ENCODE assay signal across 22 mouse cellular contexts in the genomic region with DNA sequence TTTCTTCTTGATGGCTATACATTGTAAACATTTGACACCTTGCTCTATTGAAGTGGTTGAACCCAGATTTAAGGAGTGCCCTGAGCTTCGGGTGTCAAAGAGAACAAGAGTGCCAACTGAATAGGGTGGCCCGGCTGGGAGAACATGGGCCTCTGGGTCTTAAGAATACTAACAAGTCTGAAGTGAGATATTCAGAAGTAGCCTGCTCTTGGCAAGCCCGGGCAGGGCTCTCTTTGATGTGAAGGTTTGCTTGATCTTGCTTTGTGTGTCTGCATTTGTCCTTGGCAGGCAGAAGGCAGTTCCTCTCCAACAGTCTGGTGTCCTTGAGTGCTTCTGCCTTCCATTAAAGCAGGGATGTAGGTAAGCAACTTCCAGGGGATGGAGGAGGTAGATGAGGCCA.
DNase-seq lines count a peak whose midpoint lies in the region; ATAC-seq and TF ChIP-seq lines count a peak whose summit lies in the region.
"Had no signal": no experiment of that assay in that cellular context is flagged by ENCODE, and none has a peak within 500 bp of the region (broad histone marks: within the 10 kb centered on the region; RNA-seq: fewer than 3 reads in every experiment).

No protein-coding gene starts in this region.

- peaks cover 6% of the 10 kb centered on the region for H3K4me1 ChIP-seq in liver, adult 2 months (ENCODE audit: control insufficient read depth, insufficient read depth, low read length)
- H3K4me1 ChIP-seq in liver, embryonic 11.5 days (replicated peaks; ENCODE audit: control insufficient read depth, insufficient read depth, low read length), result no peaks in the 10 kb centered on the region
- H3K4me1 ChIP-seq in stomach, postnatal 0 days (replicated peaks; ENCODE audit: control insufficient read depth, insufficient read depth), result no peaks in the 10 kb centered on the region
- H3K4me1 ChIP-seq: forebrain, embryonic 15.5 days had no signal

- no peak for ATAC-seq in liver, embryonic 11.5 days (replicated peaks; ENCODE audit: low FRiP score)
- ATAC-seq in stomach, postnatal 0 days (ENCODE audit: low FRiP score, low TSS enrichment), result peak; percentile 51; the same call in 1 of the 2 replicates
- ATAC-seq: forebrain, embryonic 15.5 days; liver, postnatal 0 days had no signal

- TF ChIP-seq EP300 in stomach, postnatal 0 days (optimal IDR thresholded peaks at IDR 0.05), result no peak

- H3K9me3 ChIP-seq in liver, embryonic 11.5 days (ENCODE audit: control insufficient read depth, low read length), result no peaks in the 10 kb centered on the region
- H3K9me3 ChIP-seq in stomach, postnatal 0 days (ENCODE audit: control insufficient read depth, low read length), result no peaks in the 10 kb centered on the region
- H3K9me3 ChIP-seq: forebrain, embryonic 15.5 days; G1E; heart, embryonic 15.5 days; limb, embryonic 12.5 days had no signal

- no peak overlapping the region for H3K4me3 ChIP-seq in liver, adult 2 months (ENCODE audit: insufficient read depth, low read depth, low read length)
- H3K4me3 ChIP-seq in liver, embryonic 11.5 days (ENCODE audit: low read depth, low read length), result no peak overlapping the region
- no peak overlapping the region for H3K4me3 ChIP-seq in stomach, postnatal 0 days (ENCODE audit: low read depth, low read length)
- H3K4me3 ChIP-seq: forebrain, embryonic 15.5 days; gastrocnemius, adult 2 months; heart, embryonic 15.5 days; hindbrain, embryonic 10.5 days; left cerebral cortex, adult 2 months; limb, embryonic 12.5 days had no signal

- WGBS in liver, adult 2 months, result 68% methylated on average over 3 of the region's 3 CpGs
- WGBS in liver, embryonic 11.5 days, result 54% methylated on average over 3 of the region's 3 CpGs
- 14% methylated on average over 3 of the region's 3 CpGs for WGBS in stomach, postnatal 0 days

- DNase-seq in liver, adult 2 months (ENCODE audit: extremely low read depth, low read depth, low spot score), result peak; percentile 22
- DNase-seq in liver, embryonic 11.5 days (ENCODE audit: low spot score), result no peak
- peak; percentile 36 to 39 for DNase-seq in urinary bladder, postnatal 36 days (ENCODE audit: low spot score in 2 of 2)
- no peak for DNase-seq in urinary bladder, postnatal 25 days (ENCODE audit: low spot score)
- DNase-seq in adrenal gland, postnatal 25 days, result peak; percentile 26
- no peak for DNase-seq in stomach, postnatal 0 days (ENCODE audit: low spot score)
- DNase-seq in embryo, embryonic 10 days (ENCODE audit: low spot score), result no peak
- DNase-seq in spleen, postnatal 4 days (ENCODE audit: low spot score in 2 of 2), result no peak
- DNase-seq: B cell, adult 2 months; cerebellum, adult 11 months; cerebellum, postnatal 25 days; gastrocnemius, adult 2 months; kidney, adult 18-20 months; kidney, postnatal 14 days; liver, postnatal 0 days; lung, postnatal 36 days had no signal

- H3K27ac ChIP-seq in liver, adult 2 months (replicated peaks; ENCODE audit: insufficient read depth, low read depth, low read length), result no peak overlapping the region
- no peak overlapping the region for H3K27ac ChIP-seq in liver, embryonic 11.5 days (ENCODE audit: low read depth, low read length)
- no peak overlapping the region for H3K27ac ChIP-seq in stomach, postnatal 0 days (replicated peaks)
- H3K27ac ChIP-seq: forebrain, embryonic 15.5 days; gastrocnemius, adult 2 months; heart, embryonic 15.5 days; hindbrain, embryonic 10.5 days; left cerebral cortex, adult 2 months; limb, embryonic 12.5 days had no signal

- H3K79me2 ChIP-seq in liver, adult 2 months (ENCODE audit: control insufficient read depth, insufficient read depth, low read length), result no peaks in the 10 kb centered on the region

- H3K4me2 ChIP-seq in liver, embryonic 11.5 days, result no peak overlapping the region
- no peak overlapping the region for H3K4me2 ChIP-seq in stomach, postnatal 0 days (replicated peaks; ENCODE audit: low read depth)
- H3K4me2 ChIP-seq: forebrain, embryonic 15.5 days; heart, embryonic 15.5 days; limb, embryonic 12.5 days had no signal

- TF ChIP-seq CTCF in liver, adult 2 months (IDR thresholded peaks at IDR 0.05; ENCODE audit: low read depth, low read length), result no peak
- no peak for TF ChIP-seq CTCF in stomach, postnatal 0 days (IDR thresholded peaks at IDR 0.05; ENCODE audit: low read depth)

- H3K27me3 ChIP-seq in liver, adult 2 months (ENCODE audit: control insufficient read depth, insufficient read depth, low read length), result no peaks in the 10 kb centered on the region
- H3K27me3 ChIP-seq in liver, embryonic 11.5 days (replicated peaks; ENCODE audit: control insufficient read depth, insufficient read depth, low read length), result no peaks in the 10 kb centered on the region
- H3K27me3 ChIP-seq in stomach, postnatal 0 days (ENCODE audit: control insufficient read depth, insufficient read depth, low read length), result no peaks in the 10 kb centered on the region
- H3K27me3 ChIP-seq: forebrain, embryonic 15.5 days; heart, embryonic 15.5 days; limb, embryonic 12.5 days had no signal

- no peak overlapping the region for H3K9ac ChIP-seq in liver, adult 2 months (ENCODE audit: low read depth, low read length)
- no peak overlapping the region for H3K9ac ChIP-seq in liver, embryonic 11.5 days (ENCODE audit: low read depth, low read length)
- no peak overlapping the region for H3K9ac ChIP-seq in stomach, postnatal 0 days (ENCODE audit: low read length)
- H3K9ac ChIP-seq: forebrain, embryonic 15.5 days; heart, embryonic 15.5 days; limb, embryonic 12.5 days; liver, postnatal 0 days had no signal

- no peaks in the 10 kb centered on the region for H3K36me3 ChIP-seq in liver, adult 2 months (ENCODE audit: control insufficient read depth, insufficient read depth, low read length)
- no peaks in the 10 kb centered on the region for H3K36me3 ChIP-seq in liver, embryonic 11.5 days (ENCODE audit: control insufficient read depth, insufficient read depth, low read length)
- H3K36me3 ChIP-seq in stomach, postnatal 0 days (ENCODE audit: control insufficient read depth, insufficient read depth, low read length), result no peaks in the 10 kb centered on the region
- H3K36me3 ChIP-seq: forebrain, embryonic 15.5 days; G1E; heart, embryonic 15.5 days; hindbrain, embryonic 10.5 days; limb, embryonic 12.5 days had no signal

- TF ChIP-seq POLR2A in liver, adult 2 months (IDR thresholded peaks at IDR 0.05; ENCODE audit: extremely low read depth, insufficient read depth, low read length), result no peak

Comparison
In these comparisons a context has a peak if more than half of its experiments do, and no peak if none do; other contexts are left out.
1. DNase-seq: peak in liver, adult 2 months (single experiment), urinary bladder, postnatal 36 days (2 of 2) and adrenal gland, postnatal 25 days (single experiment); none in liver, embryonic 11.5 days (single experiment), urinary bladder, postnatal 25 days (single experiment), stomach, postnatal 0 days (single experiment), embryo, embryonic 10 days (single experiment) and spleen, postnatal 4 days (0 of 2).